Mouse (Mus musculus): Measurements from ENCODE around the gene Gm1123. TPM values are rescaled to one million over a fixed set of nuclear protein-coding genes. Genes with fewer than 3 reads are reported as not detected.

Gm1123 gene
- polyA plus RNA-seq, 1 experiment: 298 TPM

DNA sequence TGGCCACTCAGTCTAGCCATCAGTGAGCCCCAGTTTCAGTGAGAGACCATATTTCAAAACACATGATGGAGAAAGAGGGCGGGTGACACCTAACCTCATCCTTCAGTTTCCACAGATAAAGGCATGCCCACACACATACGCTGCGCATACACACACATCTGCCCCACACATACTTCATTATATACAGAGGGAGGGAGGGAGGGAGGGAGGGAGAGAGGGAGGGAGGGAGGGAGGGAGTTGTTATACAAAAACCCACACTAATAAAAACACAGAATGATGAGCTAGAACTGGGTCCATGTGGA lies 25.7 kb downstream of the Gm1123 start:
- DNase-seq (ENCODE audit: low read depth, low spot score): no peak
- WGBS: 94% methylated on average over 3 of the region's 3 CpGs

- DNase-seq (ENCODE audit: low read depth, low spot score): no peak
- WGBS: 55% methylated on average over 12 of the region's 12 CpGs
These were observed 26.2 kb downstream of the Gm1123 start for GRCm38 (mm10) chr9:99009069-99009897.

GRCm38 (mm10) chr9:99001326-99001725 lies 34.2 kb downstream of the Gm1123 start:
- WGBS: 93% methylated on average over 6 of the region's 6 CpGs
- DNase-seq (ENCODE audit: low read depth, low spot score): no peak

DNA sequence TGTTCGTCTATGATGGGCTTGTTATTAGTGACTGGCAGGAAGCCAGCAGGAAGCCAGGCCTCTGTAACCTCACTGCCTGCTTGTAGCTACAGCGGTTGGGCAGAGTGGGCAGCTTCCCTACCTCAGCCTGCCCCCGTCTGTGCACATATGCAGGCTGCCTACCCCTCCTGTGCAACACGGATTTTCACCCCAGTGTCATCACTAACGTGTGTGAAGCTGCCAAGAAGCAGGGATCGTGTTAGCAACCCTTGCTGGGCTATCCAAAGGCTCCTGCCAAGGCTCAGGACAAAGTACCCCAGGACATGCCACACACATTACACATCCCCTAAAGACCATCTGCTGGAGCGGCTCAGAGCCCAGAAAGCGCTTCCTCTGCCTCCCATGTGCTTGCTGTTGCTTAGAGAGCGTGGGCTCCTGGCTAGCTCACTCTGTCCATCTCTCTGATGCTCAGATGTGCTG lies 35.6 kb downstream of the Gm1123 start:
- WGBS: 74% methylated on average over 9 of the region's 9 CpGs
- no peak for DNase-seq (ENCODE audit: low read depth, low spot score)

GRCm38 (mm10) chr9:98994103-98994502 lies 41.4 kb downstream of the Gm1123 start:
- no peak for DNase-seq (ENCODE audit: low read depth, low spot score)
- 84% methylated on average over 4 of the region's 4 CpGs for WGBS

DNA sequence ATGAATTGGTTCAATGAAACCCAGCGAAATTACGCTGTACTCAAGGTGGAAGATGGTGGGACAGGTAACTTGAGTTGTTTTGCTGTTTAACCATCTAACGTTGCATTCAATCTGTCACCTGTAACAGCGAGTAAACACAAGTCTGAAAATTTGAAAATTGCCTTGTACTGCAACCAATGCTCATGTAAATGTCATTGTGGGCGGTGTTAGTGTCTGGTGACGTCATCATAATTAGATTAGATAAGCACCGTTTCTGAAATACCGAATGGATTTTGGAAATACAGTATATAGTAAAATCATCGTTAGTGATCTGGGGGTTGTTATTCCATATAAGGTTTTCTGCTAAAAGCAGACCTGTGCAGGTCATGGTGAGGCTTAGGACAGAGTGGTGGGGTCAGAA lies 48.4 kb downstream of the Gm1123 start:
- 26% methylated on average over 9 of the region's 9 CpGs for WGBS
- DNase-seq (ENCODE audit: low read depth, low spot score): no peak

DNA sequence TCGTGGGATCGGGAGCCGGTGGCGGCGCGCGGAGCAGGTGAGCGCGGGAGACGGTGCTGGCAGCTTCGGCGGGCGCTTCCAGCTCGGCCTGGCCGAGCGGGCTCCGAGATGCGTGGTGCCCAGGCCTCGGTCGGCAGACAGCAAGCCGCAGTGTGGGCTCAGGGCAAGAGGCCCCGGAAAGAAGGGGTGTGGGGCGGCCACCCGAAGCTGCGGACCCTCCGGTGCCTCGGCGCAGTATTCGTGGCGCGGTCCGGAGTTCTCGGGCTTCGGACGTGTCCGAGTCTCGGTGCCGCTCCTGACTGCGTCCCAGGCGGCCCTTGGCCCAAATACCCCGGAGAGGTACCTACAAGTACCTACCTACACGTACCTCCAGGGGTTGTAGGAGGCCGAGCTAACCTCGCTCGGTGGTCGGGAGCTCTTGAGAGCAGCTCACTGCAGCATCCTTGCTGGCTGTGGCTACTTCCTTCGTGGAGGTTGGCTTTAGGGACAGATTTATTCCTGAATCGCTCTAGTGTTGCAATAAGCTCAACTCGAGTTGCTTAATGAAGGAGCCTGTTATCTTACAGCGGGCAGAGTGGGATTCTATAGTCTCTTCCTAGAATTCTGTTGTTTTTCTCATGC lies 48.9 kb downstream of the Gm1123 start:
- under 1% methylated on average over 50 of the region's 50 CpGs for WGBS

DNA sequence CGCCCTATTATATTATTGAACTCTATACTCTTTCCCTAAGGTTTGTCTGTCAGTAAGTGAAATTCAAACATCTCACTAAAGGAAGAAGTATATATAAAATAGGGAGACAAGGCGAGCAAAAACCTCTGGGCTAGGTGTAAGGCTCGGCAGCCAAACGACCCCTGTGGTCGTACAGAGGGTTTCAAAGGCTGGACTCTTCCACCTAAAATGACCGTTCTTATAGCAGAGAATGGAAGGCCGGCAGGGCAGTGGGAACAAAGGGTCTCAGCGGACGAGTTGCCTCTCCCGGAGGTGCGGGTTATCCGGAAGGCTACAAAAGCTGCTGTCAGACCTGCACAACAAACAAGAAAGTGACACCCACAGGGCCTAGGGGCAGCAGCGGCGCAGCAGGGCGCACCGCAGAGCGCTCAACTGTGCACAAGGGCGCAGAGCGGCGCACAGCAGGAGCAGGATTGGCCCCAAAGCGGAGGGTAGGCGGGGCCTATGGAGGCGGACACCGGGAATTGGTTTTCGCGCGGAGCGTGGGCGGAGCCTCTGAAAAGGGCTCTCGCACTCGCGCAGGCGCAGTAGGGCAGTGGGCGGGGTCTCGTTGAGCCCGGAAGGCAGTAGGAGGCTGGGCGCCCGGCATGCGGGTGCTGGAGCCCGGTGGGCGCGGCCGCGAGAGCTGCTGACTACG lies 49.6 kb downstream of the Gm1123 start, which contains the start of gene Faim:
Gene Faim (plus strand): TSS at position 574 of the 676 bp plus-strand sequence.
- peak; percentile 98 for DNase-seq (ENCODE audit: low read depth, low spot score)
- 1% methylated on average over 45 of the region's 45 CpGs for WGBS

More for the DNA sequence above, 48.9 kb downstream of the Gm1123 start:
- no peak for DNase-seq (ENCODE audit: low read depth, low spot score)

DNA sequence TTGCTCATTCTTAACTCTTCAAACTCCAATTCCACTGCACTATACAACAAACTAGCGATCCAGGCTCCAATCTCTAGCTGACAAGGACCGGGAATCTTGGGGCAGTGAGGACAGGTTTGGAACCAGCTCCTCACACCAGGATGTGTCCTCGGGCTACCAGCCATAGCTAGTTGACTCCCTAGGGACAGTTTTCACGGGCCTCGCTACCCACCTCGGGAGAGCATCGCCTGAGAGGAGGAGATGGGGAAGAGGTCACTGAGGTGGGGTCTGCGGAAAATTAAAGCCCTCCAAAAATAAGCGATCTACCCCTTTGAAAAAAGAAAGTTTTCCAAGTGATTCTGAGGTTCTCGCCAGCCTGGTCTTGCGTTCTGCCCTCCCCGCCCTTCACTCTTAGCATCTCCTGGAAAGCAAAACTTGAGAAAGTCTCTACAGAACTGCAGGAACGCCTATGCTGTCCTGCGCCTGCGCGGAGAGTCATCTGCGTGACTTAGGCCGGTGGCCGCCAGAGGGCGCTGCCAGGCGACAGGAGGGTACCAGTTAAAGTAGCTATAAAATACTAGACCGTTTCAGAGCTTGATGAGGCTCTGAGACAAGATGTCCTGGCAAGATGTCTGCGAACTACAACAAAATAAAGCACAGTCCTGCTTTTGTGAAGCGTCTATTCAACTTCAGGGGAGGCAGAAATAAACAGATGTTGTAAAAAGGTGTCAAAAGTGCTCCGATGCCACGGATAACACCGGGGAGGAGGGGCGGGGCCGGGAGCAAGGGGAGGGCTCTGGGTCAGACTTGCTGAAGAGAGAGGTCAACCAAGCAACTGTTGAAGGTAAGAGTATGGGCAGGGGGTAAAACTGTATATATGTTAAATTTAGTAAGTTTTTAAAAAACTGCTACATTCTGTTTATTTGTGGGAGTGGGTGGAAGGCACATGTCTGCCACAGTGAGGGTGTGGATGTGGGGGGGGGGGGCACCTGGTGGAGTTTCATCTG lies 55.8 kb downstream of the Gm1123 start:
- WGBS: 7% methylated on average over 29 of the region's 29 CpGs
- DNase-seq (ENCODE audit: low read depth, low spot score): peak; percentile 53

- 43% methylated on average over 5 of the region's 5 CpGs for WGBS
- no peak for DNase-seq (ENCODE audit: low read depth, low spot score)
These were observed 59.0 kb downstream of the Gm1123 start for GRCm38 (mm10) chr9:98976520-98976919.

- DNase-seq (ENCODE audit: low read depth, low spot score): no peak
- 40% methylated on average over 1 of the region's 1 CpGs for WGBS
These were observed 59.4 kb downstream of the Gm1123 start for GRCm38 (mm10) chr9:98976081-98976480.

- no peak for DNase-seq (ENCODE audit: low read depth, low spot score)
- WGBS: 35% methylated on average over 2 of the region's 2 CpGs
These were observed 60.6 kb downstream of the Gm1123 start for GRCm38 (mm10) chr9:98974898-98975297.

- 8% methylated on average over 7 of the region's 7 CpGs for WGBS
These were observed 62.0 kb downstream of the Gm1123 start for GRCm38 (mm10) chr9:98973561-98973960.

DNA sequence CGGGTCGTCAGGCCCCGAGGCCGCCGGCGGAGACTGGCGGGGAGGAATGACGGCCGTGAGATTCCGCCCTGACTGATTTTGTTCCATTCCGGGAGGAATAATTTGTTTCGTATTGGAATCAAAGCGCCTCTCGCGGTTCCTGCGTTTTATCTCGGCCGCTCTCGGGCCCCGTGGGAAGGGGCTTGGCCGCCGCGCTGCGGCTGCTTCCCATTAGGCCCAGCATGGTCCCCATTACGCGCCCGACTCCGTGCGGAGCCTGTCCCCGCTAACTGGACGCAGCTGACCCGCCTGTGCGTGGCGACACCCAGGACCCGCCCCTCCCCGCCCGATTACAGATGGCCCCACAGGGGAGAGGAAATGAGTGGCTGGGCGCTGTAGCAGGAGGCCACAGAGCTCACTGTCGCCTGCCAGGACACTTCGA lies 62.4 kb downstream of the Gm1123 start:
- WGBS: 1% methylated on average over 40 of the region's 40 CpGs
- no peak for DNase-seq (ENCODE audit: low read depth, low spot score)

More at GRCm38 (mm10) chr9:98973561-98973960, 62.0 kb downstream of the Gm1123 start:
- no peak for DNase-seq (ENCODE audit: low read depth, low spot score)

GRCm38 (mm10) chr9:98965084-98965483 lies 70.4 kb downstream of the Gm1123 start:
- WGBS: 4% methylated on average over 18 of the region's 18 CpGs
- DNase-seq (ENCODE audit: low read depth, low spot score): no peak

GRCm38 (mm10) chr9:98963661-98964060 lies 71.9 kb downstream of the Gm1123 start:
- no peak for DNase-seq (ENCODE audit: low read depth, low spot score)
- WGBS: 11% methylated on average over 18 of the region's 18 CpGs

GRCm38 (mm10) chr9:98962478-98963142 lies 72.9 kb downstream of the Gm1123 start:
- no peak for DNase-seq (ENCODE audit: low read depth, low spot score)
- 3% methylated on average over 20 of the region's 20 CpGs for WGBS

DNA sequence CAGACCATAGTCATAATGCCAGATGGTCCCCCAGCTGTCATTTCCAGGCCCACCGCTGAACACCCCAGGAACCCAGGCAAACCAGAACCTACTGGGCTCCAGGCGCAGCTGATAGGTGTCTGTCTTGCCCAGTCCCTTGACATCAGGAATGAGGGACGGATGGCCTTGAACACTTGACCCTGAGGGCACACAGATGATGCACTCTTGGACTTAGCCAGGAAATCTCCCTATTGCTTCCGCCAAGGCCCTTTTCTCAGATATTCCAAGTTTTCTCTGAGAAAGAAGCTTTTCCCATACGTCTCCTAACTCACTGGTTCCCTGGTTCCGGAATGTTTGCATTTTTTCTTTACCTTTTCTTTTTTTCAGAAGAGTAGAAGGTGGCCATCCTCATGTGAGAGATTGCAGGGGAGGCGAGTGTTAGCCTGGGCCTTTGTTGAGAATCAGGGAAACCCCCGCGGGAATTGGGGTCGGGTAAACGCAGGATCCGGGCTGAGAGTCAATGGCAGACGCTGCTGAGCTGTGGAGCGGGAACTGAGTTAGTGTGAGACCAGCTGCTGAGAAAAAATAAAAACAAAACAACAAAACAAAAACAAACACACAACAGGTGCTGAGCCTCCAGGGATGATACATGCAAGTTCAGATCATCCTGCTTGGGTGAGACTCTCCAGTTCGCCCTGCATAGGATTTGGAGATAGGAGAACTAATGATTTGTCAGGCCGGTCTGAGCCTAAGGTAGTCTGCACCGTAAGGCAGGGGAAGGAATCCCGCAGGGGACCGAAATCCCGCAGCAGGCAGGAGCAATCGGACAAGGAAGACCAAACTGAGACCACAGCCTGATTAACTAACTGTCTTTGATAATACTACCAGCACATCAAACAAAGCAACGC lies 73.7 kb downstream of the Gm1123 start:
- WGBS: 14% methylated on average over 22 of the region's 22 CpGs
- DNase-seq (ENCODE audit: low read depth, low spot score): no peak
